Mouse (Mus musculus): ENCODE measurements around the gene Plk1.

DNA sequence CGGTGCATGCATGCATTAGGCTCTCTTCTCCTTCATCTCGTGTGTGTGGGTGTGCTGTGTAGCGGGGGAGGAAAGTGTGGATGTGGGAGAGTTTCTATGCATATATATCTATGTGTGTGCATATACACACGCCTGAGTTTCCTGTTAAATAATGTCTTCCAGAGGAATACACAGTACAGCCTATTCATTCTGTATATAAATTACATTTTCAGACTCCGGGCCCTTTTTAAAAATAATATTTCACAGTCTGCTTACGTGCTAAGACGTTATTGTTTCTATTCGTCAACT lies 26.0 kb upstream of the Plk1 start:
- TF ChIP-seq CTCF (IDR thresholded peaks at IDR 0.05; ENCODE audit: low read depth, low read length) = no peak
- no peak for TF ChIP-seq POLR2A (IDR thresholded peaks at IDR 0.05; ENCODE audit: extremely low read depth, insufficient read depth, low read length)

Data from liver, adult 2 months (tissue).